Mouse (Mus musculus): ENCODE results near the gene E130311K13Rik. TPM values are rescaled to one million over a fixed set of nuclear protein-coding genes. Genes with fewer than 3 reads are reported as not detected.

E130311K13Rik gene
- polyA plus RNA-seq, 1 experiment from 2014 or later: 4.6 TPM

DNA sequence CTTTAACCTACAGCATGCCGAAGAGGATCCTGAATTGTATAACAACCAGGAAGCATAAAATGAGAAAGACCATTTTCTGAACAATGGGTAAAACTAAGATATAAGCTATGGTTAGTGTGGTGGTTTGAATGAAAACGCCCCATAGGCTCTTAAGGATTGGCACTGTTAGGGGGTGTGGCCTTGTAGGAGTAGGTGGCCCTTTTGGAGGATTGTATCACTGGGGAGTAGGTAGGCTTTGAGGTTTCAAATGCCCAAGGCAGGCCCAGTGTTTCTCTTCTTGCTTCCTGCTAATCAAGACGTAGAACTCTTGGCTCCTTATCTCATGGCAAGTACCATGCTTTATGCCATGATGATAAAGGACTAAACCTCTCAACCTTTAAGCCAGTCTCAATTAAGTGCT lies 20.6 kb upstream of the E130311K13Rik start:
- Histone ChIP-seq H3K27me3 (ENCODE audit: control insufficient read depth, insufficient read depth, low read length) (no peaks in the 10 kb centered on the region), H3K9ac (replicated peaks; ENCODE audit: low read depth, low read length) (no peak overlapping the region), H3K4me2 (replicated peaks; ENCODE audit: low read depth, low read length) (no peak overlapping the region), H3K27ac (ENCODE audit: low read length) (no peak overlapping the region), H3K4me3 (ENCODE audit: low read depth, low read length) (no peak overlapping the region), H3K9me3 (ENCODE audit: control insufficient read depth, low read depth, low read length) (no peaks in the 10 kb centered on the region), H3K4me1 (ENCODE audit: control insufficient read depth, insufficient read depth, low read length) (no peaks in the 10 kb centered on the region), H3K36me3 (ENCODE audit: control insufficient read depth, insufficient read depth, low read length) (0 out of 2 replicates have a peak, but pooled peaks cover 6% of the 10 kb centered on the region)
- ATAC-seq (ENCODE audit: insufficient number of reproducible peaks, insufficient read depth, low FRiP score, low read depth): no peak
- 84% methylated on average over 3 of the region's 3 CpGs for WGBS

DNA sequence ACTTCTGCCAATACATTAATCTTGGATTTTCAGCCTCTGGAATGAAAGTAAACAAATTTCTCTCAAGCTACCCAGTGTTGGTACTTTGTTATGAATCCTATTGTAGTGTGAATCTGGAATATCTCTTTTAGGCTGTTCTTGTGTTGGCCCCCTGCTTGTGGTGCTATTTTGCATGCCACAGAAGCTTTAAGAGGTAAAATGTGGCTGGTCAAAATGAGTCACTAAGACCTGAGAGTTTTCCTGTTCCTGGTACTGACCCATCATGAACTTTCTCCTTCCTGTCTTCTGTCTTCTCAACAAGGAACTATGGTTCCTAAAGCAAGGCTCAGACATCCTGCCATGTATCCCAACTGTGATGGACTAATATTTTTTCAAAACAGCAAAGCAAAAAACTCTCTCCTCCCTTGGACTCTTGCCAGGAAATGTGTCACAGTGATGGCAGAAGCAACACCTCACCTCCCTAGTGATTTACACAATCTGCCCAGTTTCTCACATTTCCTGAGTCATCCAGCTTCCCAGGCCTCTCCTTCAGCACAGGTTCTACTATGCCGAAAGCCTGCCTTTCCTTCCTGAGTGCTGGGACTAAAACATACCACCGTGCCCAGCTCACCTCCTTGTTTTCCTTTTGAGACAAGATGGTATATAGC lies 12.1 kb upstream of the E130311K13Rik start:
- Histone ChIP-seq H3K27ac (ENCODE audit: low read length) (no peak overlapping the region), H3K9me3 (ENCODE audit: control insufficient read depth, low read depth, low read length) (no peaks in the 10 kb centered on the region), H3K9ac (replicated peaks; ENCODE audit: low read depth, low read length) (no peak overlapping the region), H3K4me3 (ENCODE audit: low read depth, low read length) (no peak overlapping the region), H3K4me2 (replicated peaks; ENCODE audit: low read depth, low read length) (no peak overlapping the region), H3K36me3 (ENCODE audit: control insufficient read depth, insufficient read depth, low read length) (no peaks in the 10 kb centered on the region), H3K4me1 (ENCODE audit: control insufficient read depth, insufficient read depth, low read length) (no peaks in the 10 kb centered on the region), H3K27me3 (ENCODE audit: control insufficient read depth, insufficient read depth, low read length) (no peaks in the 10 kb centered on the region)
- WGBS: 80% methylated on average over 2 of the region's 2 CpGs
- no peak for ATAC-seq (ENCODE audit: insufficient number of reproducible peaks, insufficient read depth, low FRiP score, low read depth)

DNA sequence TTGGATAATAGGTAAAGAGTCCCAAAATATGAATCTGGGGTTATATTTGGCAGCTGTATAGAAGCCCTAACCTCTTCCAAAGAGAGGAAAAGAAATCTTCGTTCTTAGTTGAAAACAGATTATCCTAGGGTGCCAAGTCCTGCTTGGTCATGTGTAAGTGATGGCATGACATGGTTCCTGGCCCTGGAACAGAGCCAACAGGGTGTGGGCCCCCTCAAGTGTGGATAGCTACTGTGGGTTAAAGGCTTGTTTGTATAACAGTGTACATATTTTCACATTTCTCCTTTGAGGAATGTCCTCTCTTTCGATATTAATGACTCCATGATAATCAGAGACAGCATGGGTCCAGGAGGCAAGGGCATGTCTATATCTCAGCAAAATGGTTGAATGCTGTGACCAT lies 9.7 kb upstream of the E130311K13Rik start:
- Histone ChIP-seq H3K4me3 (ENCODE audit: low read depth, low read length) (no peak overlapping the region), H3K9ac (replicated peaks; ENCODE audit: low read depth, low read length) (no peak overlapping the region), H3K27me3 (ENCODE audit: control insufficient read depth, insufficient read depth, low read length) (no peaks in the 10 kb centered on the region), H3K4me1 (ENCODE audit: control insufficient read depth, insufficient read depth, low read length) (no peaks in the 10 kb centered on the region), H3K36me3 (ENCODE audit: control insufficient read depth, insufficient read depth, low read length) (no peaks in the 10 kb centered on the region), H3K27ac (ENCODE audit: low read length) (no peak overlapping the region), H3K9me3 (ENCODE audit: control insufficient read depth, low read depth, low read length) (no peaks in the 10 kb centered on the region), H3K4me2 (replicated peaks; ENCODE audit: low read depth, low read length) (no peak overlapping the region)
- no peak for ATAC-seq (ENCODE audit: insufficient number of reproducible peaks, insufficient read depth, low FRiP score, low read depth)
- WGBS: 74% methylated on average over 2 of the region's 2 CpGs

DNA sequence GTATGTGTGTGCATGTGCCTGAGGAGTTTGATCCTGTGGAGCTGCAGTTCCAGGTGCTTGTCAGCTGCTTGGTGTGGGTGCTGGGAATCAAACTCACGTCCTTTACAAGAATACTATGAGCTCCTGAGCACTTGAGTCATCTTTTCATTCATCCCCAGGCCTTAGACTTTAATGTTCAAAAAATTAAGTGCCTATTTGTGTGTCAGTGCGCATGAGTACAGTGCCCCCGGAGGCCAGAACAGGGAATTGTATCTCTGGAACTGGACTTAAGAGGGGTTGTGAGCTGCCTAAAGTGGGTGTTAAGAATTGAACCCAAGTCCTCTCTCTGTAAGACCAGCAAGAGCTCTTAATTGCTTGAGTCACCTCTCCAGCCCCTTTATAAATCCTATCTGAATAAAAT lies 9.6 kb downstream of the E130311K13Rik start:
- ATAC-seq (ENCODE audit: insufficient number of reproducible peaks, insufficient read depth, low FRiP score, low read depth): no peak
- H3K9ac ChIP-seq (replicated peaks; ENCODE audit: low read depth, low read length): no peak overlapping the region
- H3K4me2 ChIP-seq (replicated peaks; ENCODE audit: low read depth, low read length): no peak overlapping the region
- H3K27me3 ChIP-seq (ENCODE audit: control insufficient read depth, insufficient read depth, low read length): no peaks in the 10 kb centered on the region
- peaks cover 3% of the 10 kb centered on the region; the same call in 1 of the 2 replicates for H3K36me3 ChIP-seq (ENCODE audit: control insufficient read depth, insufficient read depth, low read length)
- no peaks in the 10 kb centered on the region for H3K9me3 ChIP-seq (ENCODE audit: control insufficient read depth, low read depth, low read length)
- no peaks in the 10 kb centered on the region for H3K4me1 ChIP-seq (ENCODE audit: control insufficient read depth, insufficient read depth, low read length)
- no peak overlapping the region for H3K27ac ChIP-seq (ENCODE audit: low read length)
- H3K4me3 ChIP-seq (ENCODE audit: low read depth, low read length): no peak overlapping the region
- WGBS: 76% methylated on average over 3 of the region's 3 CpGs

DNA sequence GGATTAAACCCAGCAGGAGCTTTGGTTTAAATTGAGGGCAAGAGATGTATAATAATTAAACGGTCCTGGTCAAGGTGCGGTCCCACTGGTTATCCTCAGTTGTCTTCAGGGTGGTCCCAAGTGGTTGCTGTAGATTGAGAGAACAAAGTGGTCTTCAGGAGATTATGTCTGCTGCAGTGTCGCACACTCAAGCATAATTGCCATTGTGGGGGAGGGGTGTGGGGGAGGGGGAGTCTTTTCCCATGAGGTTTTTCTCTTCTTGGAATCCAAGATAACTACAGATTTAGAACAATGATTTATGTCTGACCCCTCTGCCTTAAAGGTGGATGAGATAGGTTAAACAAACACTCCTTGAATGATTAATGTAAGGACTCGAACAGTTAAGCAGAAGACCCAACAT lies 19.0 kb downstream of the E130311K13Rik start:
- H3K27me3 ChIP-seq (ENCODE audit: control insufficient read depth, insufficient read depth, low read length): no peaks in the 10 kb centered on the region
- no peak overlapping the region for H3K27ac ChIP-seq (ENCODE audit: low read length)
- H3K4me3 ChIP-seq (ENCODE audit: low read depth, low read length): no peak overlapping the region
- no peak for ATAC-seq (ENCODE audit: insufficient number of reproducible peaks, insufficient read depth, low FRiP score, low read depth)
- no peak overlapping the region for H3K4me2 ChIP-seq (replicated peaks; ENCODE audit: low read depth, low read length)
- 44% methylated on average over 4 of the region's 4 CpGs for WGBS
- no peak overlapping the region for H3K9ac ChIP-seq (replicated peaks; ENCODE audit: low read depth, low read length)
- no peaks in the 10 kb centered on the region; the same call in 1 of the 2 replicates for H3K36me3 ChIP-seq (ENCODE audit: control insufficient read depth, insufficient read depth, low read length)
- no peaks in the 10 kb centered on the region for H3K4me1 ChIP-seq (ENCODE audit: control insufficient read depth, insufficient read depth, low read length)
- no peaks in the 10 kb centered on the region for H3K9me3 ChIP-seq (ENCODE audit: control insufficient read depth, low read depth, low read length)

DNA sequence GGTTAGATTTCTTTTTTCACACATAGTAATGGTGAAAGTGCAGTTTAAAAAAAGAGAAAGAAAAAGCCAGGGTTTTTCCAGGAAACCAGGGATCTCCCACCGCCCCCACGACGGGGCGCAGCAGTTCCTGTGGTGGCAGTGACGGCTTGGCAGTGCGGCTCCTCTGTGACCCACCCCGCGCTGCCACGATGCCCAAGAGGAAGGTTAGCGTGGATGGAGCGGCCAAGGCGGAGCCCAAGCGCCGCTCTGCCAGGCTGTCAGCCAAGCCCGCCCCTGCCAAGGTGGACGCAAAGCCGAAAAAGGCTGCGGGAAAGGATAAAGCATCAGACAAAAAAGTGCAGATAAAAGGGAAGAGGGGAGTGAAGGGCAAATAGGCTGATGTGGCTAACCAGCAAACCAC lies 24.0 kb downstream of the E130311K13Rik start:
- 3% methylated on average over 18 of the region's 18 CpGs for WGBS

DNA sequence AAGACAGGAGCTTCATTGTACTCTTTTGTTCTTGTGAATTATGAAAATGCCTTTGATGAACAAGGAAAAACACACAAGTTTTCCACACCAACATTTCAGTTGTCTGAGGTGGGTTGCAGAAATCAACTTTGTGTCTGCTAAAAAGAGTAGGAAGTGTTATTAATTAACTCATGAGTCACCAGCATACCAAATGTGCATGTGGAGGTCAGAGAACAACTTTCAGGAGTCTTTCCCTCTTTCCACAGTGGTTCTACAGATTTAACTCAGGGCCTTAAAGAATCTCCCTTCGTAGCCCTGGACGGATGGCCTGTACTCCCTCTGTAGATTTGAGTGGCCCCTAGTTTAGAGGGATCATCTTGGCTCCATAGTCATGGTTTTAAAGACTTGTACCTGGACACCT lies 25.1 kb downstream of the E130311K13Rik start:
- Histone ChIP-seq H3K4me2 (replicated peaks; ENCODE audit: low read depth, low read length) (no peak overlapping the region), H3K27me3 (ENCODE audit: control insufficient read depth, insufficient read depth, low read length) (no peaks in the 10 kb centered on the region), H3K36me3 (ENCODE audit: control insufficient read depth, insufficient read depth, low read length) (no peaks in the 10 kb centered on the region), H3K9ac (replicated peaks; ENCODE audit: low read depth, low read length) (no peak overlapping the region), H3K27ac (ENCODE audit: low read length) (no peak overlapping the region), H3K4me3 (ENCODE audit: low read depth, low read length) (no peak overlapping the region), H3K4me1 (ENCODE audit: control insufficient read depth, insufficient read depth, low read length) (no peaks in the 10 kb centered on the region), H3K9me3 (ENCODE audit: control insufficient read depth, low read depth, low read length) (no peaks in the 10 kb centered on the region)
- no peak for ATAC-seq (ENCODE audit: insufficient number of reproducible peaks, insufficient read depth, low FRiP score, low read depth)
- 73% methylated on average over 2 of the region's 2 CpGs for WGBS

More for the DNA sequence above, 24.0 kb downstream of the E130311K13Rik start:
- no peak overlapping the region for H3K27ac ChIP-seq (ENCODE audit: low read length)
- ATAC-seq (ENCODE audit: insufficient number of reproducible peaks, insufficient read depth, low FRiP score, low read depth): no peak
- H3K9me3 ChIP-seq (ENCODE audit: control insufficient read depth, low read depth, low read length): no peaks in the 10 kb centered on the region
- H3K36me3 ChIP-seq (ENCODE audit: control insufficient read depth, insufficient read depth, low read length): no peaks in the 10 kb centered on the region
- peak overlapping the region; percentile 15; the same call in 1 of the 2 replicates for H3K4me3 ChIP-seq (ENCODE audit: low read depth, low read length)
- H3K9ac ChIP-seq (replicated peaks; ENCODE audit: low read depth, low read length): no peak overlapping the region
- H3K4me1 ChIP-seq (ENCODE audit: control insufficient read depth, insufficient read depth, low read length): no peaks in the 10 kb centered on the region
- H3K4me2 ChIP-seq (replicated peaks; ENCODE audit: low read depth, low read length): peak overlapping the region; percentile 41
- no peaks in the 10 kb centered on the region for H3K27me3 ChIP-seq (ENCODE audit: control insufficient read depth, insufficient read depth, low read length)

DNA sequence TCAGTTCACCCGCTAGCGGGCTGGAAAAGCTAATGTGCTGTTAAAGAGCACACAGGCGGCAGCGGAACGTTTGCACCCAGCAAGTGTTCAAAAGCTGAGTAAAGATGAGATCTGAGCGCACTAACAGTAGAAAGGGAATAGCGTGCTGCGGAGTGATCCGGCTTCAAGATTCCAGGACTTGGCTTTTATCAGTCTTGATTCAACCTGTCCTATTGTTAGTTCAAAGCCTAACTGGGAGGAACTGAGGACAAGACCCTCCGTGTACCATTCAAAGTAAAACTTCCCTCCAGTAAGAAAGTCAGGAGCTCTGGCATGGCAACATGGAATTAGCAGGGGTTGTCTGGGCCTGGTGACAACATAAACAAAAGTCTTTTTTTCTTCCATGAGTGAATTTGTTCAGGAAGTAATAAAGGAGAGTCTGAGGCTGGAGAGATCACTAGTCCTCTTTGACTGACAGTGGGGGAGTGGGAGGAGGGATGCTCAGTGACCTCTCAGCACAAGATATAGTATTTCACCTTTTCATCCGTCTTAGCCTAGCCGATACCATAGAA lies 29.2 kb downstream of the E130311K13Rik start:
- H3K27ac ChIP-seq (ENCODE audit: low read length): no peak overlapping the region
- peak overlapping the region; percentile 99 for H3K4me2 ChIP-seq (replicated peaks; ENCODE audit: low read depth, low read length)
- WGBS: 5% methylated on average over 12 of the region's 12 CpGs
- H3K4me1 ChIP-seq (ENCODE audit: control insufficient read depth, insufficient read depth, low read length): no peaks in the 10 kb centered on the region
- H3K36me3 ChIP-seq (ENCODE audit: control insufficient read depth, insufficient read depth, low read length): no peaks in the 10 kb centered on the region
- no peaks in the 10 kb centered on the region for H3K27me3 ChIP-seq (ENCODE audit: control insufficient read depth, insufficient read depth, low read length)
- ATAC-seq (ENCODE audit: insufficient number of reproducible peaks, insufficient read depth, low FRiP score, low read depth): no peak
- no peaks in the 10 kb centered on the region for H3K9me3 ChIP-seq (ENCODE audit: control insufficient read depth, low read depth, low read length)
- H3K9ac ChIP-seq (replicated peaks; ENCODE audit: low read depth, low read length): no peak overlapping the region
- peak overlapping the region; percentile 65 for H3K4me3 ChIP-seq (ENCODE audit: low read depth, low read length)

DNA sequence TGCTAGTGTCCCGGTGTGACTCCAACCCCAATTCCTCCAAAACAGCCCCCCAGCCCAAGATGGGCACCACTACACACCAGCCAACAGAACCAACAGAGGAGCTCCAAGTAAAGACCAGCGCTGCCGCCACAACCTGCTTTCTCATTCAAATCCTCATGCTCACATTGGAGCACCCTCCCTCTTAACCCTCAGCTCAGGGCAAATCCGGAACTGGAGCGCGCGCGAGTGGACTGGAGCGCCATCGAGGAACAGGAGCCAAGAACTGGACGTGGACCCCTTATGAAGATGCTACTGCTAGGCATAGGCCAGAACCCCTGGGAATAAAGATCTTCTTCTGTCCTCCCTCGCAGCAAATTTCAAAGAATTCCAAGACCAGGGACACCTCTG lies 30.0 kb downstream of the E130311K13Rik start, which contains the start of gene Plch1:
Plch1 (minus strand) TSS at position 164 of the 387 bp plus-strand sequence.
- ATAC-seq (ENCODE audit: insufficient number of reproducible peaks, insufficient read depth, low FRiP score, low read depth): peak; percentile 73
- no peaks in the 10 kb centered on the region for H3K27me3 ChIP-seq (ENCODE audit: control insufficient read depth, insufficient read depth, low read length)
- H3K4me3 ChIP-seq (ENCODE audit: low read depth, low read length): peak within 1 kb of the TSS; percentile 65
- H3K9ac ChIP-seq (replicated peaks; ENCODE audit: low read depth, low read length): peak within 1 kb of the TSS; percentile 34
- H3K9me3 ChIP-seq (ENCODE audit: control insufficient read depth, low read depth, low read length): no peaks in the 10 kb centered on the region
- H3K4me1 ChIP-seq (ENCODE audit: control insufficient read depth, insufficient read depth, low read length): no peaks in the 10 kb centered on the region
- H3K27ac ChIP-seq (ENCODE audit: low read length): peak within 1 kb of the TSS; percentile 66
- under 1% methylated on average over 12 of the region's 12 CpGs for WGBS
- peak within 1 kb of the TSS; percentile 99 for H3K4me2 ChIP-seq (replicated peaks; ENCODE audit: low read depth, low read length)
- no peaks in the 10 kb centered on the region for H3K36me3 ChIP-seq (ENCODE audit: control insufficient read depth, insufficient read depth, low read length)

Measured in stomach, embryonic 14.5 days (tissue).